Mouse (Mus musculus) urinary bladder, postnatal 4 days (tissue): ENCODE data around the gene Numb.

Experiments
- DNase-seq, 2 experiments: peaks; one replicate each; pipeline ENCODE4 v3.0.0; 2021 to 2022; ENCODE audit warnings: low spot score in 2 of 2

The Numb gene

GRCm38 (mm10) chr12:83852512-83853213 is 69.1 kb downstream of the Numb start:
- no peak for DNase-seq

GRCm38 (mm10) chr12:83850334-83850733 is 71.4 kb downstream of the Numb start:
- no peak for DNase-seq

- no peak for DNase-seq
Observed at GRCm38 (mm10) chr12:83848595-83849231, 73.0 kb downstream of the Numb start.

GRCm38 (mm10) chr12:83847877-83848276 is 73.9 kb downstream of the Numb start:
- DNase-seq = no peak

GRCm38 (mm10) chr12:83842678-83843440 is 78.9 kb downstream of the Numb start:
- DNase-seq = no peak

GRCm38 (mm10) chr12:83841409-83842190 is 80.1 kb downstream of the Numb start:
- no peak for DNase-seq

GRCm38 (mm10) chr12:83833979-83834378 is 87.8 kb downstream of the Numb start:
- no peak for DNase-seq

- DNase-seq = no peak
Observed at GRCm38 (mm10) chr12:83830424-83830823, 91.3 kb downstream of the Numb start.

- no peak for DNase-seq
Observed at GRCm38 (mm10) chr12:83816616-83817015, 105.1 kb downstream of the Numb start.

GRCm38 (mm10) chr12:83811901-83812300 is 109.8 kb downstream of the Numb start:
- no peak for DNase-seq

GRCm38 (mm10) chr12:83803641-83804040 is 118.1 kb downstream of the Numb start:
- DNase-seq = no peak

GRCm38 (mm10) chr12:83800943-83801342 is 120.8 kb downstream of the Numb start:
- DNase-seq = no peak

GRCm38 (mm10) chr12:83798313-83798712 is 123.4 kb downstream of the Numb start:
- no peak for DNase-seq

- no peak for DNase-seq
Observed at GRCm38 (mm10) chr12:83795586-83795985, 126.1 kb downstream of the Numb start.

- DNase-seq = no peak
Observed at GRCm38 (mm10) chr12:83795051-83795450, 126.7 kb downstream of the Numb start.

GRCm38 (mm10) chr12:83792706-83793410 is 128.9 kb downstream of the Numb start:
- no peak for DNase-seq

GRCm38 (mm10) chr12:83791737-83792136 is 130.0 kb downstream of the Numb start:
- DNase-seq = no peak

- no peak for DNase-seq
Observed at GRCm38 (mm10) chr12:83790749-83791148, 131.0 kb downstream of the Numb start.

GRCm38 (mm10) chr12:83789781-83790140 is 132.0 kb downstream of the Numb start:
- no peak for DNase-seq

GRCm38 (mm10) chr12:83789051-83789780 is 132.5 kb downstream of the Numb start:
- DNase-seq = no peak

GRCm38 (mm10) chr12:83785305-83785704 is 136.4 kb downstream of the Numb start:
- no peak for DNase-seq
